Mouse (Mus musculus): ENCODE measurements at regions not wholly inside any gene's neighbourhood (a gene's known extent, or its start where the extent isn't known, plus 50 kb on each side); places are given as distances from the start of the nearest gene placed in this dataset.

- no peak for DNase-seq (ENCODE audit: low read depth, low spot score)
Measured at GRCm38 (mm10) chr3:41307400-41308028, 224.7 kb upstream of the Pgrmc2 start.

GRCm38 (mm10) chr3:41302805-41303204, 220.0 kb upstream of the Pgrmc2 start:
- no peak for DNase-seq (ENCODE audit: low read depth, low spot score)

- no peak for DNase-seq (ENCODE audit: low read depth, low spot score)
Measured at GRCm38 (mm10) chr3:41298776-41299175, 215.9 kb upstream of the Pgrmc2 start.

- DNase-seq (ENCODE audit: low read depth, low spot score): no peak
Measured at GRCm38 (mm10) chr3:41296152-41296809, 213.4 kb upstream of the Pgrmc2 start.

- no peak for DNase-seq (ENCODE audit: low read depth, low spot score)
Measured at GRCm38 (mm10) chr3:41295150-41295549, 212.3 kb upstream of the Pgrmc2 start.

GRCm38 (mm10) chr3:41290535-41291307, 207.9 kb upstream of the Pgrmc2 start:
- no peak for DNase-seq (ENCODE audit: low read depth, low spot score)

GRCm38 (mm10) chr3:41288735-41289134, 205.9 kb upstream of the Pgrmc2 start:
- DNase-seq (ENCODE audit: low read depth, low spot score): no peak

- no peak for DNase-seq (ENCODE audit: low read depth, low spot score)
Measured at GRCm38 (mm10) chr3:41288066-41288465, 205.2 kb upstream of the Pgrmc2 start.

- no peak for DNase-seq (ENCODE audit: low read depth, low spot score)
Measured at GRCm38 (mm10) chr3:41285336-41285735, 202.5 kb upstream of the Pgrmc2 start.

- DNase-seq (ENCODE audit: low read depth, low spot score): no peak
Measured at GRCm38 (mm10) chr3:41284897-41285296, 202.1 kb upstream of the Pgrmc2 start.

- no peak for DNase-seq (ENCODE audit: low read depth, low spot score)
Measured at GRCm38 (mm10) chr3:41282431-41283037, 199.7 kb upstream of the Pgrmc2 start.

GRCm38 (mm10) chr3:41276096-41276495, 193.2 kb upstream of the Pgrmc2 start:
- DNase-seq (ENCODE audit: low read depth, low spot score): no peak

GRCm38 (mm10) chr3:41268516-41268915, 185.7 kb upstream of the Pgrmc2 start:
- no peak for DNase-seq (ENCODE audit: low read depth, low spot score)

GRCm38 (mm10) chr3:41266216-41266615, 183.4 kb upstream of the Pgrmc2 start:
- DNase-seq (ENCODE audit: low read depth, low spot score): no peak

- no peak for DNase-seq (ENCODE audit: low read depth, low spot score)
Measured at GRCm38 (mm10) chr3:41265399-41265798, 182.6 kb upstream of the Pgrmc2 start.

- DNase-seq (ENCODE audit: low read depth, low spot score): no peak
Measured at GRCm38 (mm10) chr3:41258291-41258690, 175.4 kb upstream of the Pgrmc2 start.

- no peak for DNase-seq (ENCODE audit: low read depth, low spot score)
Measured at GRCm38 (mm10) chr3:41244960-41245359, 162.1 kb upstream of the Pgrmc2 start.

GRCm38 (mm10) chr3:41241856-41242552, 159.2 kb upstream of the Pgrmc2 start:
- DNase-seq (ENCODE audit: low read depth, low spot score): no peak

GRCm38 (mm10) chr3:41239801-41240200, 157.0 kb upstream of the Pgrmc2 start:
- no peak for DNase-seq (ENCODE audit: low read depth, low spot score)

- no peak for DNase-seq (ENCODE audit: low read depth, low spot score)
Measured at GRCm38 (mm10) chr3:41239246-41239645, 156.4 kb upstream of the Pgrmc2 start.

GRCm38 (mm10) chr3:41238046-41238445, 155.2 kb upstream of the Pgrmc2 start:
- no peak for DNase-seq (ENCODE audit: low read depth, low spot score)

- no peak for DNase-seq (ENCODE audit: low read depth, low spot score)
Measured at GRCm38 (mm10) chr3:41235610-41236009, 152.8 kb upstream of the Pgrmc2 start.
